Mouse (Mus musculus) midbrain, postnatal 0 days (tissue): ENCODE data around the gene Nlrc5. TPM values are rescaled to one million over a fixed set of nuclear protein-coding genes. Genes with fewer than 3 reads are reported as not detected.

Experiments
- ATAC-seq: fragments of 200-750 bp; cut with Nextera tagmentation; 2 replicates; pipeline ENCODE4 v1.8.0; 2017; ENCODE audit warnings: moderate number of reproducible peaks, mild to moderate bottlenecking, moderate TSS enrichment, moderate library complexity; ENCODE audit not compliant: low FRiP score
- DNase-seq: peaks from one replicate; pipeline ENCODE4 v3.0.0-alpha.2; 2015; ENCODE audit warnings: low spot score
- H3K27ac ChIP-seq: fragments of 300-500 bp; sonication (generic); 2 replicates; pipeline ENCODE4 v1.5.1; 2014; ENCODE audit warnings: low read depth, mild to moderate bottlenecking, low read length, mixed read lengths
- H3K27me3 ChIP-seq: fragments of 300-500 bp; sonication (generic); 2 replicates; pipeline ENCODE4 v1.6.1; 2014; ENCODE audit warnings: low read length, control low read depth, mixed read lengths; ENCODE audit not compliant: insufficient read depth
- H3K36me3 ChIP-seq: fragments of 300-500 bp; sonication (generic); 2 replicates; pipeline ENCODE4 v1.6.1; 2014; ENCODE audit warnings: low read length, control low read depth, mixed read lengths; ENCODE audit not compliant: insufficient read depth
- H3K4me1 ChIP-seq: fragments of 300-500 bp; sonication (generic); 2 replicates; pipeline ENCODE4 v1.6.1; 2014; ENCODE audit warnings: mild to moderate bottlenecking, control low read depth, antibody characterized with exemption, low read length, mixed read lengths; ENCODE audit not compliant: insufficient read depth
- H3K4me2 ChIP-seq: fragments of 300-500 bp; sonication (generic); 2 replicates; pipeline ENCODE4 v1.6.1; 2014; ENCODE audit warnings: low read depth, mild to moderate bottlenecking, low read length, mixed read lengths; ENCODE audit not compliant: poor library complexity, severe bottlenecking
- H3K4me3 ChIP-seq: fragments of 300-500 bp; sonication (generic); 2 replicates; pipeline ENCODE4 v1.5.1; 2014; ENCODE audit warnings: low read depth, mild to moderate bottlenecking, low read length, moderate library complexity
- H3K9ac ChIP-seq: fragments of 300-500 bp; sonication (generic); replicated peaks from 2 replicates; pipeline ENCODE4 v1.6.1; 2014; ENCODE audit warnings: mild to moderate bottlenecking, low read length, moderate library complexity, mixed read lengths; ENCODE audit not compliant: poor library complexity, severe bottlenecking
- H3K9me3 ChIP-seq: fragments of 300-500 bp; sonication (generic); 2 replicates; pipeline ENCODE4 v1.6.1; 2016; ENCODE audit warnings: low read length, control low read depth
- CTCF ChIP-seq: IDR thresholded peaks from 2 replicates; pipeline ENCODE4 v1.5.1; 2016; ENCODE audit warnings: antibody characterized with exemption, mild to moderate bottlenecking
- WGBS: fragments of 180-500 bp; shearing (Covaris S2); extraction: QIAGEN DNeasy Blood & Tissue Kit; methylation state at CpG from one replicate; pipeline ENCODE4 v1.1.7; 2014; 5-methylcytosine and 5-hydroxymethylcytosine counted together
- polyA plus RNA-seq: library from polyadenylated mRNA; unstranded; fragments of >200 nt; fragmentation: Nextera tagmentation; extraction: Ambion mirVana; gene quantifications from 2 replicates; pipeline ENCODE4 v1.2.1, GENCODE M21; 2015
- total RNA-seq: library from RNA; depleted of rRNA; stranded (reverse); fragments of >200 nt; gene quantifications from 2 replicates; pipeline ENCODE4 v1.2.3, GENCODE M21; 2014

Gene Nlrc5
- total and polyA plus RNA-seq, 2 experiments from 2014 or later, result 0.22 to 0.63 TPM

DNA sequence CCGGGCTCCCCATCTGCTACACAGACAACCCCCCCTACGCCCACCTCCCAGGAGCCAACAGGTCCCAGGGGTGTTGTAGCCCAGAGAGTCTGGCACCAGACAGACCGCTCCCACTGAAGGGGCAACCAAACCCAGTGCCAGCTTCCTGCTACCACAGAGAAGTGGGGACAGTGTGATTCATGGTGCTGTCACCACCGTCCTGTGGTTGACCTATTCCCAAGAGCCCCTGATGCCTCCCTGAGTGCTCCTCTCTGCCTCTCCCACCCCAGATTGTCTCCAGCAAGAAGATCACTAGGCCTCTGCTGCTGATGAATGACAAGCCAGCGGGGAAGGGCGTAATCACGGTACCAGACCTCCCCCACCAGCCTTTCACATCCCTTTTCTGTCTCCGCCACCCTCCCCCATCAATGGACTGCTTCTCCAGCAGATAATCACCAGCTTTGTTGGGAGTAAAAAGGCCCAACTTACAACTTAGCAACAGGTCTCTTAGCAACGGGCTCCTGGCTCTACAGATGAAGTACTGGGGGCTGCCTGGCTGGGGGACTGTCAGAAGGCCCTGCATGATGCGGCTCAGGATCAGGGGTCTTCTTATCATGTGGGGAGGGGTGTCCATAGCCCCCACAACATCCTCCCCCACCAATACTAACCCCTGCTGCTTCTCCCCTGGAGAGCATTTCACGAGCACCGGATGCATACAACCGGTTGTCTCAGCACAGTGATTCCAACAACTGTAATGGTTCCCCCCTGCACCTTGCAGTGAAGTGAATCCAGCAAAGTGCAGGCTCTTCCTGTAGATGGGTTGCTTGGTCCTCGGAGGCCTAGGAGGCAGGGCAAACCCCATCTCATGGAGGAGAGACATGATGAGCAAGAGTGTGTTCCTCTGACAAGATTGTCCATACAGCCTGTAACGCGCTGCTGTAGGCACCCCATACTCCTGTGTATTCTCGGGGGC lies 117.6 kb downstream of the Nlrc5 start:
- H3K27ac ChIP-seq, result peak overlapping the region; percentile 76
- no peak overlapping the region for H3K4me3 ChIP-seq
- H3K4me1 ChIP-seq, result peaks cover 13% of the 10 kb centered on the region
- H3K9me3 ChIP-seq, result no peaks in the 10 kb centered on the region
- H3K27me3 ChIP-seq, result no peaks in the 10 kb centered on the region
- TF ChIP-seq CTCF, result no peak
- no peak overlapping the region; the same call in 1 of the 2 replicates for H3K9ac ChIP-seq
- ATAC-seq (peak; percentile 83), DNase-seq (peak; percentile 95)
- H3K36me3 ChIP-seq, result no peaks in the 10 kb centered on the region
- no peak overlapping the region for H3K4me2 ChIP-seq
- 31% methylated on average over 17 of the region's 17 CpGs for WGBS

- Histone ChIP-seq H3K4me1 (peaks cover 13% of the 10 kb centered on the region), H3K27me3 (no peaks in the 10 kb centered on the region), H3K9ac (no peak overlapping the region), H3K4me3 (no peak overlapping the region), H3K4me2 (no peak overlapping the region), H3K27ac (peak overlapping the region; percentile 76; the same call in 1 of the 2 replicates), H3K36me3 (no peaks in the 10 kb centered on the region), H3K9me3 (no peaks in the 10 kb centered on the region)
- DNase-seq (no peak), ATAC-seq (no peak)
- WGBS, result 71% methylated on average over 2 of the region's 2 CpGs
- TF ChIP-seq CTCF, result no peak
Observed at GRCm38 (mm10) chr8:94552696-94553095, 118.5 kb downstream of the Nlrc5 start.

DNA sequence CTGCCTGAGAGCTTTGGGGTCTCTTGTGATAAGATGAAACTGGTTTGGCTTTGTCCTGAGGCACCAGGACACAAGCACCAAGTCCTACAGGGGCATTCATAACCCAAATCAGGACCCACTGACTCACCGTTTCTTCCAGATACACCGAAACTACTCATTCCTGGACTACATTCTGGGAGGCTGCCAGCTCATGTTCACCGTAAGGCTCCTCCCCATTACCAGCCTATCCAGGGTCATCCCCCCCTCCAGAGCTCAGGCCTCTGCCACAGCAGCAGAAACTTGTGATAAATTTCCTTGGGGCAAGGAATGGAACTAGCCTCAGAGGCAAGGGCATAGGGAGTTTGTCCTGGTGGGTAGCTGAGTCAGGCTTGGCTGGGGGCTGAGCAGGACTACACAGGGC lies 123.1 kb downstream of the Nlrc5 start:
- DNase-seq (no peak), ATAC-seq (no peak)
- no peak overlapping the region for H3K4me3 ChIP-seq
- TF ChIP-seq CTCF, result no peak
- H3K27ac ChIP-seq, result no peak overlapping the region
- 73% methylated on average over 3 of the region's 3 CpGs for WGBS
- H3K36me3 ChIP-seq, result no peaks in the 10 kb centered on the region
- H3K9me3 ChIP-seq, result no peaks in the 10 kb centered on the region
- no peak overlapping the region for H3K4me2 ChIP-seq
- no peaks in the 10 kb centered on the region; the same call in 1 of the 2 replicates for H3K4me1 ChIP-seq
- no peaks in the 10 kb centered on the region for H3K27me3 ChIP-seq
- no peak overlapping the region for H3K9ac ChIP-seq

GRCm38 (mm10) chr8:94561256-94561655 lies 127.1 kb downstream of the Nlrc5 start:
- Histone ChIP-seq H3K9me3 (no peaks in the 10 kb centered on the region), H3K4me3 (no peak overlapping the region), H3K4me2 (no peak overlapping the region), H3K9ac (no peak overlapping the region), H3K27me3 (no peaks in the 10 kb centered on the region; the same call in 1 of the 2 replicates), H3K27ac (no peak overlapping the region), H3K4me1 (peaks cover 3% of the 10 kb centered on the region; the same call in 1 of the 2 replicates), H3K36me3 (no peaks in the 10 kb centered on the region)
- peak; percentile 65 for ATAC-seq
- 20% methylated on average over 5 of the region's 5 CpGs for WGBS
- TF ChIP-seq CTCF, result no peak
- peak; percentile 81 for DNase-seq

GRCm38 (mm10) chr8:94564421-94564820 lies 130.3 kb downstream of the Nlrc5 start:
- Histone ChIP-seq H3K4me2 (no peak overlapping the region), H3K9me3 (no peaks in the 10 kb centered on the region), H3K9ac (no peak overlapping the region), H3K27me3 (no peaks in the 10 kb centered on the region; the same call in 1 of the 2 replicates), H3K4me1 (peaks cover 16% of the 10 kb centered on the region), H3K4me3 (no peak overlapping the region), H3K36me3 (no peaks in the 10 kb centered on the region), H3K27ac (no peak overlapping the region)
- TF ChIP-seq CTCF, result no peak
- ATAC-seq, result no peak
- DNase-seq, result no peak

DNA sequence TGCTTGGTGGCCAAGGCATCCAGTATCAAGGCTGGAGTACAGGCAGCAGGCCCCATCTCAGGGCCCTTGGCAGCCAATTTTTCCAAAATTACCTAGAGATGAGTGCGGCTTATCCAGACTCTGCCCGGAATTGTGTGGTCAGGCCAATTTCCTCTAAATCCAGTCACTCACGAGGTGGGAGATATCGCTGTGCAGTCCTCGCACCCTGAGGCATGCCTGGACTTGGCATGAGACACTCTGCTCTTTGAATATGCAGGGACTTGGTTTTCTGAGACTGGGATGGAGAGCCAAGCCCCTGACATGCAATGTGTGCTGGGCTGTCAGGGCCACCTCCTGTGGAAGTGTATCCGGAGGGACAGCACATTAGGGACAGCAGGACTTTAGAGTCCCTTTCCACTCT lies 131.9 kb downstream of the Nlrc5 start:
- ATAC-seq, result no peak
- Histone ChIP-seq H3K4me2 (no peak overlapping the region), H3K27ac (peak overlapping the region; percentile 77), H3K9me3 (no peaks in the 10 kb centered on the region), H3K4me1 (peaks cover 16% of the 10 kb centered on the region), H3K36me3 (no peaks in the 10 kb centered on the region), H3K9ac (0 out of 2 replicates have a peak overlapping the region, but pooled peaks have one; percentile 24), H3K4me3 (no peak overlapping the region), H3K27me3 (no peaks in the 10 kb centered on the region; the same call in 1 of the 2 replicates)
- no peak for TF ChIP-seq CTCF
- no peak for DNase-seq
- 41% methylated on average over 6 of the region's 6 CpGs for WGBS
